Mouse (Mus musculus) MEL (cell line): Measurements from ENCODE around the gene Ttc29. TPM values are rescaled to one million over a fixed set of nuclear protein-coding genes. Genes with fewer than 3 reads are reported as not detected.

Source experiments
- DNase-seq: peaks from one replicate; pipeline ENCODE4 v3.0.0; 2011; ENCODE audit warnings: low read depth, low spot score
- H3K27ac ChIP-seq: 2 replicates; pipeline ENCODE4 v1.5.1; 2012; ENCODE audit warnings: low read depth, mild to moderate bottlenecking, control low read depth, low read length, moderate library complexity; ENCODE audit not compliant: control insufficient read depth
- H3K27me3 ChIP-seq, 2 experiments: fragments of 150-350 bp in 1 of 2; sonication (generic) in 1 of 2; 2 replicates each; pipeline ENCODE4 v1.6.1; 2012; ENCODE audit warnings: low read length in 2 of 2, mild to moderate bottlenecking in 2 of 2, improper control_type of control experiment in 1 of 2, moderate library complexity in 1 of 2; ENCODE audit not compliant: insufficient read depth in 2 of 2, control insufficient read depth in 1 of 2
- H3K36me3 ChIP-seq, 2 experiments: 2 replicates each; pipeline ENCODE4 v1.6.1; 2012 to 2014; ENCODE audit warnings: low read length in 2 of 2, improper control_type of control experiment in 1 of 2, inconsistent platforms in 1 of 2, mild to moderate bottlenecking in 1 of 2; ENCODE audit not compliant: insufficient read depth in 2 of 2, control insufficient read depth in 1 of 2
- H3K4me1 ChIP-seq, 2 experiments: fragments of 150-350 bp in 1 of 2; sonication (generic) in 1 of 2; 2 replicates each; pipeline ENCODE4 v1.6.1; 2012; ENCODE audit warnings: low read length in 2 of 2, improper control_type of control experiment in 1 of 2, mild to moderate bottlenecking in 1 of 2; ENCODE audit not compliant: insufficient read depth in 2 of 2, control insufficient read depth in 1 of 2
- H3K4me3 ChIP-seq, 2 experiments: fragments of 150-350 bp in 1 of 2; sonication (generic) in 1 of 2; 2 replicates each; pipeline ENCODE4 v1.5.1; 2012; ENCODE audit warnings: low read depth in 2 of 2, low read length in 2 of 2, mild to moderate bottlenecking in 2 of 2, moderate library complexity in 2 of 2, control low read depth in 1 of 2, improper control_type of control experiment in 1 of 2; ENCODE audit not compliant: control insufficient read depth in 1 of 2, insufficient read depth in 1 of 2
- H3K79me2 ChIP-seq: 2 replicates; pipeline ENCODE4 v1.6.1; 2012; ENCODE audit warnings: mild to moderate bottlenecking, low read length, moderate library complexity; ENCODE audit not compliant: control insufficient read depth, poor library complexity, insufficient read depth
- H3K9ac ChIP-seq: 2 replicates; pipeline ENCODE4 v1.6.1; 2012; ENCODE audit warnings: low read depth, mild to moderate bottlenecking, control low read depth, low read length, moderate library complexity; ENCODE audit not compliant: control insufficient read depth, poor library complexity, severe bottlenecking
- H3K9me3 ChIP-seq: fragments of 150-350 bp; sonication (generic); replicated peaks from 2 replicates; pipeline ENCODE4 v1.6.1; 2012; ENCODE audit warnings: mild to moderate bottlenecking, low read length, improper control_type of control experiment, moderate library complexity; ENCODE audit not compliant: insufficient read depth
- CHD1 ChIP-seq: IDR thresholded peaks from 2 replicates; pipeline ENCODE4 v1.6.1; 2012; ENCODE audit warnings: low read depth, mild to moderate bottlenecking, inconsistent platforms, low read length, improper control_type of control experiment
- CHD2 ChIP-seq: IDR thresholded peaks from 2 replicates; pipeline ENCODE4 v1.6.1; 2011; ENCODE audit warnings: low read length, improper control_type of control experiment
- CTCF ChIP-seq, 3 experiments: IDR thresholded peaks in 2 of 3; conservative IDR thresholded peaks in 1 of 3; 2 replicates each; pipeline ENCODE4 v1.5.1; 2011 to 2012; ENCODE audit warnings: low read length in 3 of 3, low read depth in 2 of 3, mild to moderate bottlenecking in 2 of 3, improper control_type of control experiment in 1 of 3, inconsistent platforms in 1 of 3, mixed read lengths in 1 of 3, moderate library complexity in 1 of 3; ENCODE audit not compliant: control insufficient read depth in 1 of 3, insufficient read depth in 1 of 3, poor library complexity in 1 of 3, severe bottlenecking in 1 of 3
- ELF1 ChIP-seq: IDR thresholded peaks from 2 replicates; pipeline ENCODE4 v1.6.1; 2014; ENCODE audit warnings: low read depth, mild to moderate bottlenecking, inconsistent platforms, low read length, improper control_type of control experiment, moderate library complexity
- EP300 ChIP-seq, 2 experiments: IDR thresholded peaks; 2 replicates each; pipeline ENCODE4 v1.6.1; 2011; ENCODE audit warnings: improper control_type of control experiment in 2 of 2, low read length in 2 of 2, low read depth in 1 of 2, mild to moderate bottlenecking in 1 of 2
- ETS1 ChIP-seq: IDR thresholded peaks from 2 replicates; pipeline ENCODE4 v1.6.1; 2012; ENCODE audit warnings: low read depth, mild to moderate bottlenecking, inconsistent platforms, low read length, improper control_type of control experiment, moderate library complexity
- GATA1 ChIP-seq: IDR thresholded peaks from 2 replicates; pipeline ENCODE4 v1.6.1; 2011; ENCODE audit warnings: low read depth, low read length, improper control_type of control experiment
- KAT2A ChIP-seq: conservative IDR thresholded peaks from 2 replicates; pipeline ENCODE4 v1.6.1; 2012; ENCODE audit warnings: low read depth, low read length, improper control_type of control experiment, inconsistent platforms
- MYC ChIP-seq: IDR thresholded peaks from 2 replicates; pipeline ENCODE4 v1.6.1; 2011; ENCODE audit warnings: low read depth, mild to moderate bottlenecking, low read length, improper control_type of control experiment, moderate library complexity
- NELFE ChIP-seq: IDR thresholded peaks from 2 replicates; pipeline ENCODE4 v1.6.1; 2011; ENCODE audit warnings: low read depth, low read length, improper control_type of control experiment
- POLR2A ChIP-seq, 2 experiments: IDR thresholded peaks; 2 replicates each; pipeline ENCODE4 v1.6.1; 2011 to 2012; ENCODE audit warnings: low read length in 2 of 2, mild to moderate bottlenecking in 2 of 2, control low read depth in 1 of 2, improper control_type of control experiment in 1 of 2, low read depth in 1 of 2, moderate library complexity in 1 of 2; ENCODE audit not compliant: control insufficient read depth in 1 of 2, insufficient read depth in 1 of 2, poor library complexity in 1 of 2
- POLR2AphosphoS5 ChIP-seq: IDR thresholded peaks from 2 replicates; pipeline ENCODE4 v1.6.1; 2012; ENCODE audit warnings: low read depth, borderline replicate concordance, mild to moderate bottlenecking, inconsistent platforms, low read length, moderate library complexity, mixed read lengths
- RAD21 ChIP-seq: IDR thresholded peaks from 2 replicates; pipeline ENCODE4 v1.6.1; 2011; ENCODE audit warnings: mild to moderate bottlenecking, low read depth, low read length, improper control_type of control experiment
- RCOR1 ChIP-seq: IDR thresholded peaks from 2 replicates; pipeline ENCODE4 v1.6.1; 2012; ENCODE audit warnings: low read depth, mild to moderate bottlenecking, inconsistent platforms, low read length, improper control_type of control experiment
- SMC3 ChIP-seq: IDR thresholded peaks from 2 replicates; pipeline ENCODE4 v1.6.1; 2011; ENCODE audit warnings: low read depth, low read length, improper control_type of control experiment
- TAL1 ChIP-seq: IDR thresholded peaks from 2 replicates; pipeline ENCODE4 v1.6.1; 2012; ENCODE audit warnings: mild to moderate bottlenecking, inconsistent platforms, low read length, moderate library complexity, mixed read lengths
- TBP ChIP-seq: IDR thresholded peaks from 2 replicates; pipeline ENCODE4 v1.8.0; 2011; ENCODE audit warnings: low read depth, low read length, improper control_type of control experiment
- TCF12 ChIP-seq: IDR thresholded peaks from 2 replicates; pipeline ENCODE4 v1.6.1; 2014; ENCODE audit warnings: low read depth, mild to moderate bottlenecking, inconsistent platforms, low read length, improper control_type of control experiment, moderate library complexity
- USF1 ChIP-seq: IDR thresholded peaks from 2 replicates; pipeline ENCODE4 v1.6.1; 2014; ENCODE audit warnings: low read depth, mild to moderate bottlenecking, inconsistent platforms, low read length, improper control_type of control experiment, moderate library complexity
- ZC3H11A ChIP-seq: IDR thresholded peaks from 2 replicates; pipeline ENCODE4 v1.6.1; 2012; ENCODE audit warnings: low read depth, mild to moderate bottlenecking, inconsistent platforms, low read length, improper control_type of control experiment
- ZMIZ1 ChIP-seq: IDR thresholded peaks from 2 replicates; pipeline ENCODE4 v1.6.1; 2012; ENCODE audit warnings: low read depth, mild to moderate bottlenecking, inconsistent platforms, low read length, improper control_type of control experiment, moderate library complexity
- ZNF384 ChIP-seq: IDR thresholded peaks from 2 replicates; pipeline ENCODE4 v1.6.1; 2012; ENCODE audit warnings: low read depth, mild to moderate bottlenecking, inconsistent platforms, low read length, improper control_type of control experiment
- polyA plus RNA-seq, 2 experiments: library from polyadenylated mRNA; stranded (reverse) in 1 of 2; unstranded in 1 of 2; fragments of >175 nt in 1 of 2; fragments of >200 nt in 1 of 2; gene quantifications; 2 replicates each; pipeline versions ENCODE4 v1.2.1 to v1.2.4; 2012; ENCODE audit warnings: low replicate concordance in 2 of 2, low read depth in 1 of 2; ENCODE audit not compliant: insufficient read length in 2 of 2, insufficient read depth in 1 of 2, missing spikeins in 1 of 2
- total RNA-seq: library from RNA; depleted of rRNA; stranded (reverse); fragments of 300-350 nt; gene quantifications from 2 replicates; pipeline ENCODE4 v1.2.3, GENCODE M21; 2012

Gene Ttc29
- total and polyA plus RNA-seq, 3 experiments, result not detected

GRCm38 (mm10) chr8:78303579-78303978 lies 90.5 kb downstream of the Ttc29 start:
- Histone ChIP-seq H3K36me3 (no peaks in the 10 kb centered on the region), H3K4me1 (no peaks in the 10 kb centered on the region), H3K9ac (no peak overlapping the region), H3K4me3 (no peak overlapping the region), H3K79me2 (no peaks in the 10 kb centered on the region), H3K27me3 (no peaks in the 10 kb centered on the region), H3K27ac (no peak overlapping the region)
- DNase-seq, result no peak
- no peak for TF ChIP-seq TAL1
- no peak for TF ChIP-seq EP300 (IDR thresholded peaks at IDR 0.05; ENCODE audit: low read depth in 1 of 2, low read length in 2 of 2)
- no peak for TF ChIP-seq MYC
- no peak for TF ChIP-seq USF1
- TF ChIP-seq, all 39 proteins: peak for 0
- H3K9me3 ChIP-seq, result no peaks in the 10 kb centered on the region

DNA sequence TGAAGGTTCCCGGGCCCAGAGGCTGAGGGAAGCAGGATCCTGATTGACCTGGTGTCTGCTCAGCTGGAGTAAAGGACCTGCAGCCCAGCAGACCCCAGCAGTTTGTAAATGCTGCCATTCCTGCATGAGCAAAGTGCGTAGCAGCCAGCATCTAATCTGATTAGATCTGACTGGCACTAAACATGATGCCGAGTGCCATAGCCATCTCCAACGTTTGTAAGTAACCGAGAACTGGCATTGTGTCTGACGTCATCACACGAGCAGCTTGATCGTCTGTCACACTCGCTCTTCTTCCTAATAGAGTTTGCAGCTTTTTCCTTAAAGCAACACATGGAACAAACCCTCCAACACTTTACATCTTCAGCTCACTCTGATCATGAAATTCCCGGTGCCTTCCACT lies 93.5 kb downstream of the Ttc29 start:
- H3K9me3 ChIP-seq, result no peaks in the 10 kb centered on the region
- no peak overlapping the region for H3K27ac ChIP-seq
- H3K36me3 ChIP-seq, result no peaks in the 10 kb centered on the region
- TF ChIP-seq CHD1 (no peak), NELFE (no peak), CTCF (IDR thresholded peaks at IDR 0.05 in 2 of 3, conservative IDR thresholded peaks at IDR 0.05 in 1 of 3; ENCODE audit: control insufficient read depth in 1 of 3, insufficient read depth in 1 of 3, low read depth in 2 of 3, low read length in 3 of 3, poor library complexity in 1 of 3, severe bottlenecking in 1 of 3) (no peak), CHD2 (no peak), TBP (no peak), ELF1 (no peak), RCOR1 (no peak), TCF12 (no peak), KAT2A (no peak)
- H3K4me1 ChIP-seq, result no peaks in the 10 kb centered on the region
- DNase-seq, result no peak
- no peak overlapping the region for H3K4me3 ChIP-seq
- no peak overlapping the region for H3K9ac ChIP-seq
- no peaks in the 10 kb centered on the region for H3K27me3 ChIP-seq
- no peaks in the 10 kb centered on the region for H3K79me2 ChIP-seq

GRCm38 (mm10) chr8:78307131-78307530 lies 94.0 kb downstream of the Ttc29 start:
- H3K4me1 ChIP-seq, result no peaks in the 10 kb centered on the region
- no peak for DNase-seq
- H3K9me3 ChIP-seq, result no peaks in the 10 kb centered on the region
- no peak overlapping the region for H3K9ac ChIP-seq
- no peak overlapping the region for H3K4me3 ChIP-seq
- TF ChIP-seq SMC3 (no peak), ZNF384 (no peak), TAL1 (no peak), ZC3H11A (no peak), RAD21 (no peak), ZMIZ1 (no peak), TCF12 (no peak), NELFE (no peak), GATA1 (no peak), POLR2A (IDR thresholded peaks at IDR 0.05; ENCODE audit: control insufficient read depth in 1 of 2, insufficient read depth in 1 of 2, low read depth in 1 of 2, low read length in 2 of 2, poor library complexity in 1 of 2) (no peak), ETS1 (no peak), RCOR1 (no peak), CHD1 (no peak), POLR2AphosphoS5 (no peak)
- TF ChIP-seq, all 39 proteins: peak for 0
- Histone ChIP-seq H3K79me2 (no peaks in the 10 kb centered on the region), H3K27ac (no peak overlapping the region), H3K27me3 (no peaks in the 10 kb centered on the region), H3K36me3 (no peaks in the 10 kb centered on the region)
